Mouse (Mus musculus) MEL (cell line): Measurements from ENCODE around the gene Retsat. TPM values are rescaled to one million over a fixed set of nuclear protein-coding genes. Genes with fewer than 3 reads are reported as not detected.

ENCODE experiments used
- DNase-seq: peaks from one replicate; pipeline ENCODE4 v3.0.0; 2011; ENCODE audit warnings: low read depth, low spot score
- H3K27ac ChIP-seq: 2 replicates; pipeline ENCODE4 v1.5.1; 2012; ENCODE audit warnings: low read depth, mild to moderate bottlenecking, control low read depth, low read length, moderate library complexity; ENCODE audit not compliant: control insufficient read depth
- H3K27me3 ChIP-seq, 2 experiments: fragments of 150-350 bp in 1 of 2; sonication (generic) in 1 of 2; 2 replicates each; pipeline ENCODE4 v1.6.1; 2012; ENCODE audit warnings: low read length in 2 of 2, mild to moderate bottlenecking in 2 of 2, improper control_type of control experiment in 1 of 2, moderate library complexity in 1 of 2; ENCODE audit not compliant: insufficient read depth in 2 of 2, control insufficient read depth in 1 of 2
- H3K36me3 ChIP-seq, 2 experiments: 2 replicates each; pipeline ENCODE4 v1.6.1; 2012 to 2014; ENCODE audit warnings: low read length in 2 of 2, improper control_type of control experiment in 1 of 2, inconsistent platforms in 1 of 2, mild to moderate bottlenecking in 1 of 2; ENCODE audit not compliant: insufficient read depth in 2 of 2, control insufficient read depth in 1 of 2
- H3K4me1 ChIP-seq, 2 experiments: fragments of 150-350 bp in 1 of 2; sonication (generic) in 1 of 2; 2 replicates each; pipeline ENCODE4 v1.6.1; 2012; ENCODE audit warnings: low read length in 2 of 2, improper control_type of control experiment in 1 of 2, mild to moderate bottlenecking in 1 of 2; ENCODE audit not compliant: insufficient read depth in 2 of 2, control insufficient read depth in 1 of 2
- H3K4me3 ChIP-seq, 2 experiments: fragments of 150-350 bp in 1 of 2; sonication (generic) in 1 of 2; 2 replicates each; pipeline ENCODE4 v1.5.1; 2012; ENCODE audit warnings: low read depth in 2 of 2, low read length in 2 of 2, mild to moderate bottlenecking in 2 of 2, moderate library complexity in 2 of 2, control low read depth in 1 of 2, improper control_type of control experiment in 1 of 2; ENCODE audit not compliant: control insufficient read depth in 1 of 2, insufficient read depth in 1 of 2
- H3K79me2 ChIP-seq: 2 replicates; pipeline ENCODE4 v1.6.1; 2012; ENCODE audit warnings: mild to moderate bottlenecking, low read length, moderate library complexity; ENCODE audit not compliant: control insufficient read depth, poor library complexity, insufficient read depth
- H3K9ac ChIP-seq: 2 replicates; pipeline ENCODE4 v1.6.1; 2012; ENCODE audit warnings: low read depth, mild to moderate bottlenecking, control low read depth, low read length, moderate library complexity; ENCODE audit not compliant: control insufficient read depth, poor library complexity, severe bottlenecking
- H3K9me3 ChIP-seq: fragments of 150-350 bp; sonication (generic); replicated peaks from 2 replicates; pipeline ENCODE4 v1.6.1; 2012; ENCODE audit warnings: mild to moderate bottlenecking, low read length, improper control_type of control experiment, moderate library complexity; ENCODE audit not compliant: insufficient read depth
- CHD1 ChIP-seq: IDR thresholded peaks from 2 replicates; pipeline ENCODE4 v1.6.1; 2012; ENCODE audit warnings: low read depth, mild to moderate bottlenecking, inconsistent platforms, low read length, improper control_type of control experiment
- ELF1 ChIP-seq: IDR thresholded peaks from 2 replicates; pipeline ENCODE4 v1.6.1; 2014; ENCODE audit warnings: low read depth, mild to moderate bottlenecking, inconsistent platforms, low read length, improper control_type of control experiment, moderate library complexity
- HCFC1 ChIP-seq: IDR thresholded peaks from 2 replicates; pipeline ENCODE4 v1.6.1; 2012; ENCODE audit warnings: low read depth, mild to moderate bottlenecking, inconsistent platforms, low read length, improper control_type of control experiment, moderate library complexity
- MAZ ChIP-seq: IDR thresholded peaks from 2 replicates; pipeline ENCODE4 v1.6.1; 2012; ENCODE audit warnings: low read depth, mild to moderate bottlenecking, inconsistent platforms, low read length, improper control_type of control experiment
- MXI1 ChIP-seq: IDR thresholded peaks from 2 replicates; pipeline ENCODE4 v1.6.1; 2011; ENCODE audit warnings: mild to moderate bottlenecking, low read depth, low read length, improper control_type of control experiment
- RAD21 ChIP-seq: IDR thresholded peaks from 2 replicates; pipeline ENCODE4 v1.6.1; 2011; ENCODE audit warnings: mild to moderate bottlenecking, low read depth, low read length, improper control_type of control experiment
- TCF12 ChIP-seq: IDR thresholded peaks from 2 replicates; pipeline ENCODE4 v1.6.1; 2014; ENCODE audit warnings: low read depth, mild to moderate bottlenecking, inconsistent platforms, low read length, improper control_type of control experiment, moderate library complexity
- USF1 ChIP-seq: IDR thresholded peaks from 2 replicates; pipeline ENCODE4 v1.6.1; 2014; ENCODE audit warnings: low read depth, mild to moderate bottlenecking, inconsistent platforms, low read length, improper control_type of control experiment, moderate library complexity
- USF2 ChIP-seq, 2 experiments: IDR thresholded peaks; 2 replicates each; pipeline ENCODE4 v1.6.1; 2011 to 2012; ENCODE audit warnings: improper control_type of control experiment in 2 of 2, low read length in 2 of 2, borderline replicate concordance in 1 of 2, inconsistent platforms in 1 of 2, low read depth in 1 of 2, mild to moderate bottlenecking in 1 of 2; ENCODE audit not compliant: insufficient read depth in 1 of 2
- ZC3H11A ChIP-seq: IDR thresholded peaks from 2 replicates; pipeline ENCODE4 v1.6.1; 2012; ENCODE audit warnings: low read depth, mild to moderate bottlenecking, inconsistent platforms, low read length, improper control_type of control experiment
- ZNF384 ChIP-seq: IDR thresholded peaks from 2 replicates; pipeline ENCODE4 v1.6.1; 2012; ENCODE audit warnings: low read depth, mild to moderate bottlenecking, inconsistent platforms, low read length, improper control_type of control experiment
- polyA plus RNA-seq, 2 experiments: library from polyadenylated mRNA; stranded (reverse) in 1 of 2; unstranded in 1 of 2; fragments of >175 nt in 1 of 2; fragments of >200 nt in 1 of 2; gene quantifications; 2 replicates each; pipeline versions ENCODE4 v1.2.1 to v1.2.4; 2012; ENCODE audit warnings: low replicate concordance in 2 of 2, low read depth in 1 of 2; ENCODE audit not compliant: insufficient read length in 2 of 2, insufficient read depth in 1 of 2, missing spikeins in 1 of 2
- total RNA-seq: library from RNA; depleted of rRNA; stranded (reverse); fragments of 300-350 nt; gene quantifications from 2 replicates; pipeline ENCODE4 v1.2.3, GENCODE M21; 2012

The Retsat gene
- total and polyA plus RNA-seq, 3 experiments: 40.3 to 61.5 TPM; not detected in 1

DNA sequence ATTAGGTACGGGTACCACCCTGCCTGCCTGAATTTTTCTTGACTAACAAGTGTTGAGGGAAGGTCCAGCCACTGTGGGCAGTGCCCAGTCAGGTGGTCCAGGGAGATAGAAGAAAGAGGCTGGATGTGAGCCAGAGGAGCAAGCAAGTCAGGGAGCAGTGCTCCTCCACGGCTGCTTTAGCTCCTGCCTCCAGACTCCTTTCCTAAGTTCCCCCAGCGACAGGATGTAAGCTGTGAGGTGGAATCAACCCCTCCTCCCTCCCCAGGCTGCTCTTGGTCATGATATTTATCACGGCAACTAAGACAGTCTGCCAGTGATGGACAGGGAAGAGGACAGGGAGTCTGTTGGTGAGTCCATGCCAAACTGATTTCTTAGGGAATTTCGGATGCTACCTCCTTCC lies 4.4 kb upstream of the Retsat start:
- Histone ChIP-seq H3K9ac (no peak overlapping the region), H3K4me1 (peaks cover 0 to 9% of the 10 kb centered on the region in 2 experiments; a peak in 2 of 4 replicates), H3K27ac (no peak overlapping the region), H3K4me3 (no peak overlapping the region), H3K36me3 (peaks cover 0 to 2% of the 10 kb centered on the region in 2 experiments; a peak in 1 of 4 replicates), H3K27me3 (no peaks in the 10 kb centered on the region), H3K79me2 (peaks cover 5% of the 10 kb centered on the region)
- no peak for DNase-seq
- no peak for TF ChIP-seq CHD1
- no peak for TF ChIP-seq RAD21
- TF ChIP-seq MAZ: no peak
- TF ChIP-seq ELF1: no peak
- no peak for TF ChIP-seq HCFC1
- no peak for TF ChIP-seq ZC3H11A
- no peak for TF ChIP-seq TCF12
- TF ChIP-seq USF2 (IDR thresholded peaks at IDR 0.05; ENCODE audit: borderline replicate concordance in 1 of 2, insufficient read depth in 1 of 2, low read depth in 1 of 2, low read length in 2 of 2): no peak
- no peak for TF ChIP-seq USF1
- TF ChIP-seq, all 39 proteins: peak for 0
- no peaks in the 10 kb centered on the region for H3K9me3 ChIP-seq

DNA sequence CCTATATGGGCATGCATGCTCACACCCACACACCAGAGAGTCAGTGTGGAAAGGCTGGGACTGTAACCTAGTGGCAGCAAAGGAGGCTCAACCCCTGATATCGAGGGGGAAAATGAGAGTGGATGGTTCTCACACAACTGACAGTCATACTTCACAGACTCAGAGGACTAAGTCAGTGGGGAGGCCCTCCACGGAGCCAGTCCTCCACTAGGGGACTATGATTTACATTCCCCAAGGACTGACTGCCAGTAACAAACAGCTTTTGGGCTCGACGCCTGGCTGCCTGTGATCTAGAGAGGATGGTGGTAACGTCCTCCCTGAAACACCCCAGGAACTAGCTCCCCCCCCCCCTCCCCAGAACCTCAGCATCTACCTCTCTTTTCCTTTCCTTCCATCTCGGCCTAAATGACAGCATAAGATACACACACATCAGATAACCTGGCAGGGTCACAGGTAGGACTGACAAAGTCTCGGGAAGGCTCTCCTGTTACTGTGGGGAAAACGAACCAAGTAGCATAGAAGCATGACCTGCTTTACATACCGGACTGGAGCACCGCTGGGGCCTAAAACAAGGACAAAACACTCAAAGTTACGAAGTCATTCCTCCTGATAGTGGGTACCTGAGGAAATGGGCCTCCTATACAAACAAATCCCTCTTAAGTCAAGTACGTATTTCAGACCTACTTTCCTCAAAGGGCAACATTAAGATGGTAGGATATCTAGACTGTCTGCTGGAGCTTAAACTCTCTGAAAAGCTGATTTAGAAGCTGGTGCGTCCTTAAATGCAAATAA lies 996 bp upstream of the Retsat start:
- DNase-seq: peak; percentile 44
- H3K79me2 ChIP-seq: peaks cover 5% of the 10 kb centered on the region
- TF ChIP-seq MXI1 (peak; percentile 32; the same call in 1 of the 2 replicates), ZNF384 (no peak)
- H3K4me3 ChIP-seq: peak overlapping the region; percentile 68 to 86
- H3K4me1 ChIP-seq: peaks cover 8 to 15% of the 10 kb centered on the region in 2 experiments
- no peaks in the 10 kb centered on the region for H3K9me3 ChIP-seq
- no peaks in the 10 kb centered on the region for H3K27me3 ChIP-seq
- peaks cover 0 to 9% of the 10 kb centered on the region in 2 experiments; a peak in 2 of 4 replicates for H3K36me3 ChIP-seq
- H3K27ac ChIP-seq: peak overlapping the region; percentile 5; the same call in 1 of the 2 replicates
- H3K9ac ChIP-seq: peak overlapping the region; percentile 61
